Mouse (Mus musculus) mouse embryonic stem cell (cell line): Measurements from ENCODE around the gene Zfp503.

ENCODE experiments used
- in situ Hi-C, 2 experiments: fragments of 300-500 bp; cut with MboI; formaldehyde crosslinking; loops; 1 replicate in 1 of 2; 3 replicates in 1 of 2; pipeline ENCODE4 v1.14.3; 2019 to 2020; ENCODE audit warnings: low sequenced_read_pairs in 2 of 2, low pct_unique_long_range_greater_than_20kb in 1 of 2, mixed read lengths in 1 of 2; ENCODE audit not compliant: unreplicated experiment in 1 of 2

The Zfp503 gene

DNA sequence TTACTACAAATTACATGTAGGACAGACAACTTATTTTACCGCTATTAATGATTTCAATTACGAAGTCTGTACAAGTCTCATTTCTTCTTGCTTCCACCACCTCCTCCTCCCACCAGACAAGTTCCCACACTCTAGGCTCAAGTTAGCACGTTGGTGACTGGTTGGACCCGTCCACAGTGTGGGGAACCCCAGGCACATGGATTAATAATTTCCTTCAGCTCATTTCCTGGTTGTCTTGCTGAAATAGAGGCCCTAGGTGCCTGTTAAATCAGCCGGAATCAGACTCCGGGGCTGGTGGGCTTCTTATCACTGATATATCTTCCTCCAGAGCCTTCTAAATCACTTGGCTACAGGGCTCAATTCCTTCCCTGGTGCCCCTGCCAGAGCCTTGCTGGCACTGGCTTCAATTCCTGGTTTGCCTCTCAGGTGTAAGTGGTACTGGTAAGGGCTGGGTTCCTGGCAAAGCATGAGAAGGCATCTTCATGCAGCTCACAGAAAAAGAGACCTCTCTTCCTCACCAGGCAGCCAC, 53.2 kb downstream of the Zfp503 start:
- in situ Hi-C loops, result no loop called here
